10 mouse cellular contexts compared by ENCODE assay signal in the genomic region with DNA sequence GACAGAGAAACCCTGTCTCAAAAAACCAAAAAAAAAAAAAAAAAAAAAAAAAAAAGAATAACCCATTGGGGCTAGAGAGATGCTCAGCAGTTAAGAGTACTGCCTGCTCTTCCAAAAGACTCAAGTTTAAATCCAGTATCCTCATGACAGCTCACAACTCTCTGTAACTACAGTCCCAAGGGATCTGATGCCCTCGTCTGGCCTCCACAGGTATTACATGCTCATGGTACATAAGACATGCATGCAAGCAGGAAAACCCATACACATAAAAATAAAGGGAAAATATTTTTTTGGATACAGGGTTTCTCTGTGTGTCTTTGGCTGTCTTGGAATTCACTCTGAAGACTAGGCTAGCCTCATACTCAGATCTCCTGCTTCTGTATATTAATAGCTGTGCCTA.
DNase-seq lines count a peak whose midpoint lies in the region; ATAC-seq and TF ChIP-seq lines count a peak whose summit lies in the region.
"Had no signal": no experiment of that assay in that cellular context is flagged by ENCODE, and none has a peak within 500 bp of the region (broad histone marks: within the 10 kb centered on the region; RNA-seq: fewer than 3 reads in every experiment).

No protein-coding gene starts in this region.

- peak; percentile 77 for TF ChIP-seq CTCF in Patski (IDR thresholded peaks at IDR 0.05)

- peak; percentile 51 to 67 for DNase-seq in heart, postnatal 10 days
- no peak for DNase-seq in heart, embryonic 10.5 days (ENCODE audit: low spot score)
- peak; percentile 81 for DNase-seq in CD4-positive, CD25-positive, alpha-beta regulatory T cell, adult 2 months (ENCODE audit: low read depth, low spot score)
- no peak for DNase-seq in Patski (ENCODE audit: low read depth, low spot score)
- peak; percentile 40 for DNase-seq in embryo, embryonic 9.5 days (ENCODE audit: extremely low spot score)
- peak; percentile 45 for DNase-seq in left cerebral cortex, postnatal 4 days
- peak; percentile 67 for DNase-seq in retina, postnatal 1 day

- intact Hi-C loops in heart, postnatal 10 days (cut with DNase I) = no loop called here
- intact Hi-C loops in left cerebral cortex, postnatal 4 days (cut with DNase I) = no loop called here

- H3K4me3 ChIP-seq in heart, embryonic 10.5 days = no peak overlapping the region
- H3K4me3 ChIP-seq: erythroblast, embryonic 14.5 days; lung, embryonic 15.5 days had no signal

- in situ Hi-C loops in Patski (cut with MboI; ENCODE audit: low pct_unique_long_range_greater_than_20kb) = no loop called here

- CTCF ChIA-PET in Patski (lab: Charles Lee) = interaction anchor here (1.0 to 1.2 kb wide), 2 partner anchors 55 to 74 kb away, joined by 3 read pairs; no protein-coding TSS in a partner anchor

- H3K27ac ChIP-seq in heart, embryonic 10.5 days = no peak overlapping the region
- H3K27ac ChIP-seq: lung, embryonic 15.5 days had no signal

- no peak for ATAC-seq in Patski
- ATAC-seq in erythroblast, adult 5-6 weeks (replicated peaks; ENCODE audit: low FRiP score, poor library complexity, severe bottlenecking) = no peak

- H3K4me1 ChIP-seq in heart, embryonic 10.5 days = peaks cover 35% of the 10 kb centered on the region

- no peaks in the 10 kb centered on the region for H3K9me3 ChIP-seq in heart, embryonic 10.5 days
- H3K9me3 ChIP-seq: lung, embryonic 15.5 days had no signal

- WGBS in heart, embryonic 10.5 days = 20% methylated on average over 1 of the region's 1 CpGs

- POLR2A ChIA-PET in Patski (lab: Charles Lee) = no interaction called here

- H3K27me3 ChIP-seq in heart, embryonic 10.5 days (ENCODE audit: insufficient read depth, poor library complexity, severe bottlenecking) = no peaks in the 10 kb centered on the region
- H3K27me3 ChIP-seq in Patski = no peaks in the 10 kb centered on the region
- H3K27me3 ChIP-seq: lung, embryonic 15.5 days had no signal

- no peaks in the 10 kb centered on the region; the same call in 1 of the 2 replicates for H3K36me3 ChIP-seq in heart, embryonic 10.5 days
- H3K36me3 ChIP-seq: lung, embryonic 15.5 days had no signal

Comparison
In these comparisons a context has a peak if more than half of its experiments do, and no peak if none do; other contexts are left out.
1. DNase-seq: peak in heart, postnatal 10 days (2 of 2), CD4-positive, CD25-positive, alpha-beta regulatory T cell, adult 2 months (single experiment), embryo, embryonic 9.5 days (single experiment), left cerebral cortex, postnatal 4 days (single experiment) and retina, postnatal 1 day (single experiment); none in heart, embryonic 10.5 days (single experiment) and Patski (single experiment).